Mouse (Mus musculus) c-Kit-negative CD71-positive TER-119-positive erythroid progenitor cells, embryonic 14.5 days (primary cell): Measurements from ENCODE around the gene Adarb2.

Experiments used
- DNase-seq: peaks from one replicate; pipeline ENCODE4 v3.0.0-alpha.2; 2013; ENCODE audit warnings: low read depth, low spot score

Adarb2 gene

GRCm38 (mm10) chr13:8202681-8203476 is at the start of gene Adarb2:
TSS of gene Adarb2 (plus strand) at chr13:8202866.
- no peak for DNase-seq

- DNase-seq: no peak
Observed at GRCm38 (mm10) chr13:8173800-8174199, 28.9 kb upstream of the Adarb2 start.

GRCm38 (mm10) chr13:8191977-8192376 is 10.7 kb upstream of the Adarb2 start:
- no peak for DNase-seq

- DNase-seq: no peak
Observed at GRCm38 (mm10) chr13:8199186-8199880, 3.3 kb upstream of the Adarb2 start.

GRCm38 (mm10) chr13:8203477-8203813 is 779 bp downstream of the Adarb2 start:
- no peak for DNase-seq

GRCm38 (mm10) chr13:8207337-8207736 is 4.7 kb downstream of the Adarb2 start:
- DNase-seq: no peak

DNA sequence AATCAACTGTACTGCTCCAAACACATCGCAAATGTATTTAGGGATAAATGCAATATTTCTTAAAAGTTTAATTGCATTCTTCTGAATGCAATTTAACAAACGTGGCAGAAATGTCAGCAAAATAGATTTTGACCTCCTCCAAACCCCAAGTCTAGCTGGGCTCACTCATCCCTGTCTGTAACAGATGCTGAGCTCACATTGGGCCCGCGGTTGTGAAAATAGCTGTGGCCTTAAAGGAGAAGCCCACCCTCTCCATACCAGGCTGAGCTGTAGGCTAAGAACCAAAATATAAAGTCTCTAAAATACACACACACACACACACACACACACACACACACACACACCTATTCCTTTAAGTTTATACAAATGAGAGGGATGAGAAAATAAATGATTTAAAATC is 8.1 kb downstream of the Adarb2 start:
- DNase-seq: no peak

DNA sequence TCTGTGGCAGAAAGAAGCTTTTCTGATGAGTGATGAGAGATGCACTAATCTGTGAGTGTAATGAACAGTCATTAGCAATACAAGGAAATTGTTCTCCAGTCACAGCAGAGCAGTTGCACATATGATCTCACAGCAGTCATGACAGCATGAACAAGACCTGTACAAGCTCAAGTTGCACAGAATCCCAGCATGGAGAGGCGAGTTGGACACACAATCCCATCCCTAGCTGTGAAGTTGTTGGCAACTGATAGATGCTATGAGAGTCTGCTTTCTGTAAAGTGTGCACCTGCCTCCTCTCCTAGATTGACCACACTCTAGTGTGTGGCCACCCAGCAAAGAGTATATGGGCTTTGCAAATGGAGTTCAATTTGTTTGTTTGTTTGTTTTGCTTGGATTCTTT is 36.2 kb downstream of the Adarb2 start:
- no peak for DNase-seq

GRCm38 (mm10) chr13:8248016-8248667 is 45.5 kb downstream of the Adarb2 start:
- no peak for DNase-seq

DNA sequence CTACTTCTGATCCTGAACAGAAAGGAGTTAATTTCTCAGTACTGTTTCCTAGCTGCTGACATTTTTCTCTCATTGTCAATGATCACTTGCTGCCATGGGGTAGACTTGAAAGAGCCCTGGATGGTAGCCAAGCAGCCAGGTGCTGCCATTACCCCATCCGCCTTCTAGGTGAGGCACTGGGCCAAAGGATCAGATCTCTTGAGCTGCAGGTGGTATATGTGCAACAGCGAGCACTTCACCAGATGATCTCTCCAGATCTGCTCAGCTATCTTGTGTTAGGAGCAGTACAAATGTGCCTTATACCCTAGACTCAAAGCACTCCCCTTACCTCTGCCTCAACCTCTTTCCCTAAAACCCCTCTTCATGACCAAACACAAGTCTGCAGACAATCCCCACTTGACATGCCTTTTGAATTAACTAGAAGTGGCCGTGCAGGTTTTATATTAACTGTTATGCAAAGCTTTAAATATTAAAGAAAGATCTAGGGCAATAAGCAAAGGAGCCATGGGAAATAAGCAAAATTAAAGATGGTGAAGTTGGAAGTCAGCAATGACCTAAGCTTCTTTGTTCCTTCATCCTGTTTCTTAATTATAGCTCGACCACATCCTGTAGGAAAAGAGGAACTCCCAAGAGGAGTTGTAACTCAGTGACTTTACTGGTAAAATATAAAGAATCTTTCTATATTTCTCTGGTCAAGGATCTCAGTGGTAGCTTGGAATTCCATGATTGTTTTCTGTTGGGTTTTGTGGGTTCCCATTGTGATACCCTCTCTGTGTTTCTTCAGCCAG is 69.7 kb downstream of the Adarb2 start:
- no peak for DNase-seq

GRCm38 (mm10) chr13:8283116-8283515 is 80.5 kb downstream of the Adarb2 start:
- no peak for DNase-seq

DNA sequence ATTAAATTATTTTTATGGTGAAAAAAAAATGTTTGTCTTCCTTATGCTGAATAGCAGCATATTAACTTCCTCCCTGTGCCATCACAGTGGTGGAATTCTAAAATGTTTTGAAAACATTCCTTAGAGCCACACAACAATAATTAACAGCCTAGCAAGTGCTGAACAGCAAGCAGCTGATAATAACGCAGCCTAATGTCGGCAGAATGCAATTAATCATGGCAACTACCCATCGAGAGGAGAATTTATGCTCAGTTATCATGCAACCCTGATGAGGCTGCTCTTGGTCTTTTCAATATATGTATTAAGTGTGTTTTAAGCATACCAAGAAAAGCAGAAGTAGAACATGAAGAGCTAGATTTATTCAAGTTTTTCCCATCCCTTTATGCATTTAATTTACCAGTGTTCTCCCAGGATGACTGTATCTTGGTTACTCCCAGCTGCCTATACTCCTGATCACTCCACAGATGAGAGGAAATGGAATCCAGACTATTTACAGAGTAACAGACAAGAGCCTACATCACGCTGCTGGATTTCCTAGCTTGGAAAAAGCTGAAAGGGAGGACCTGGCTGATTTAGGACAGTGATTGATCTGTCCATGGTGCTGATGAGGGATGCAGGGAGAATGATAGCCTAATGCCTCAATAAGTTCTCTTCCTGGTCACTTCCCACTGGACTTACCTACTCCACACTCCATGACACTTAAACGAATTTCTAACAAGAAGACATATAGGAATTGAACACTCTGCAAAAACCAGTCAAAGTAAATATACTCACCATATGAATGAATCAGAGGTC is 113.9 kb downstream of the Adarb2 start:
- no peak for DNase-seq

DNA sequence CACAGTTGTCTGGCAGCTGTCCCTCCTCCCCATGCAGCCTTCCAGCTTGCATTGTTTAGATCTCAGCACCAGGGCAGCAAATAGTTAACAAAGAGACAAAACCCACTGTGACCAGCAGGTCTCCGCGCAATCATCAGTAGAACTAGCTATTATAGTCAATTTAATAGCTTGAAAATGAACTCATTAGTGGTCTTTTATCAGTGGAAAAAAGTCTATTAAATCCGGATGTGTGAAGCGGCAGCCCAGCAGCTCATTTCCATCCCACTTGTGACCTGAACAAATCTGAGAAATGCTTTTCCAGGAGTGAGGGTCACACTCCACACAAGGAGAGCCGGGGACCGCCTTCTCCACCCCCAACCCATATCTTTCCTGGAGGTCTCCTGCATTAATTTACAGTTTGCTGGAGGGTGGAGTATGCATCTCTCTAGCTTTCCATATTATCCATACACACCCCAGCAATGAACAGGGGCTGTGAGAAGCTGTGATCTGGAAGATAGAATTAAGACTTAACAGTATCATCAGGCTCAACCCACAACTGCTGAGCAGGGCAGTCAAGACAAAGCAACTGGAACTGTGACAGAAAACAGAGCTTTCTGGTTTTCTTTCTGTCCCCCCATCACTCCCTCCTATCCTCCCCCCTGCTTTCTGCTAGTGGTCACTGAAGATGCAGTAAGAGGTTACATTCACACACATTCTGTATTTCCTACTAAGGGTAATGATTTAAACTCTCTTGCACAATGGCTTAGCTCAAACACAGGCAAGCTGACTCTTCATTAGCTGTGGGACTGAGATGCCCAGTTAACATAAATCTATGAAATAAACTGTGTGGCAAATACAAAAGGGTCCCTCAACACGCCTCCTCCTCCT is 131.2 kb downstream of the Adarb2 start:
- no peak for DNase-seq

- DNase-seq: no peak
Observed at GRCm38 (mm10) chr13:8334580-8334979, 131.9 kb downstream of the Adarb2 start.

GRCm38 (mm10) chr13:8341086-8341807 is 138.6 kb downstream of the Adarb2 start:
- DNase-seq: no peak

DNA sequence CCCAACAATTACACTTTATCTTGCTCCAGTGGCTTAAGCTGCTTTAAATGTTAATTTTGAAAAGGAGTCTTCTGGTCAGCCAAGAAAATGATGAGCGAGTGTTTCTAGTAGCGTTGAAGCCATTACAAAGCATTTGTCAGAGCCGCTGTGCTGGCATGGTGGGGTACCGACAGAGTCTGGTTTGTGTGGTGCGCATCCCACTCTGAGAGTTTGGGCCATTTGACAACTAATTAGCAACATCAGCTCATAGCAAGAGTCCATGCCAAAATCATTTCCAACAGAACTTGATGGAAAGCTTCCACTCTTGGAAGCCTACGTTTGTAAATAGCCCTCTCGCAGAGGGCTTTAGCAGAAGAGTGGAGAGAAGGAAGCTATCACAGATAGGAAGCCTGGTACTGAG is 144.5 kb downstream of the Adarb2 start:
- DNase-seq: no peak

- DNase-seq: no peak
Observed at GRCm38 (mm10) chr13:8352341-8352740, 149.7 kb downstream of the Adarb2 start.

GRCm38 (mm10) chr13:8352952-8353351 is 150.3 kb downstream of the Adarb2 start:
- no peak for DNase-seq

DNA sequence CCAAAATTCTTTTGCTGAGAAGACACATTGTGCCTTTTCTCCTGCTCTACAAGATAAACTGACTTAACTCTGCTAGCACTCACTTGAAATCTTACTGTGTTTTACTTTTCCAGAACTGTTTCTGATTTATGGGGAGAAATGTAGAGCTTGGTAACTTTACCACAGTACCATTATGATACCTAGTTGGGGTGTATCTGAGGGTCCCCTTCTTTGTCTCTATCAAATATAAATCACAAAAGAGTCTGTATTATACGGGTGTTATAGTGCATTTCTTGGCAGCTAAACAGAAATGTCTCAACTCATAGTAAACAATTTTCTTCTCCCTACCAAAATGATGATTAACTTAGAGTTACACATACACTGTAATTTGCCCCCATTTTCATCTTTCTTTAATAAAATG is 162.9 kb downstream of the Adarb2 start:
- DNase-seq: no peak
